Mouse (Mus musculus): ENCODE data around the gene Sik3.

- no peak for TF ChIP-seq CTCF (IDR thresholded peaks at IDR 0.05; ENCODE audit: control insufficient read depth, insufficient read depth, insufficient read length)
- TF ChIP-seq MAX (IDR thresholded peaks at IDR 0.05), result no peak
- TF ChIP-seq CEBPB (IDR thresholded peaks at IDR 0.05; ENCODE audit: low read depth), result no peak
- no peak for TF ChIP-seq USF1 (IDR thresholded peaks at IDR 0.05; ENCODE audit: low read depth)
These were observed 13.6 kb downstream of the Sik3 start for GRCm38 (mm10) chr9:46026058-46026849.
